Mouse (Mus musculus) limb, embryonic 14.5 days (tissue): Measurements from ENCODE around the gene Padi2. TPM values are rescaled to one million over a fixed set of nuclear protein-coding genes. Genes with fewer than 3 reads are reported as not detected.
A peak's percentile ranks its signal among the peaks of the same experiment; 100 is the strongest.

ENCODE experiments used
- ATAC-seq: fragments of 200-750 bp; cut with Nextera tagmentation; 2 replicates; pipeline ENCODE4 v1.8.0; 2017; ENCODE audit warnings: low read depth, moderate number of reproducible peaks, moderate TSS enrichment; ENCODE audit not compliant: low FRiP score
- DNase-seq: peaks from one replicate; pipeline ENCODE4 v3.0.0-alpha.2; 2015; ENCODE audit warnings: low spot score
- H3K27ac ChIP-seq: fragments of 300-500 bp; sonication (generic); replicated peaks from 2 replicates; pipeline ENCODE4 v1.5.1; 2014; ENCODE audit warnings: low read depth, mild to moderate bottlenecking, low read length, moderate library complexity, mixed read lengths
- H3K27me3 ChIP-seq: fragments of 300-500 bp; sonication (generic); 2 replicates; pipeline ENCODE4 v1.6.1; 2014; ENCODE audit warnings: low read length, mixed read lengths; ENCODE audit not compliant: control insufficient read depth, insufficient read depth
- H3K36me3 ChIP-seq: fragments of 300-500 bp; sonication (generic); 2 replicates; pipeline ENCODE4 v1.6.1; 2014; ENCODE audit warnings: mild to moderate bottlenecking, low read length, moderate library complexity, mixed read lengths; ENCODE audit not compliant: control insufficient read depth, insufficient read depth
- H3K4me1 ChIP-seq: fragments of 300-500 bp; sonication (generic); 2 replicates; pipeline ENCODE4 v1.6.1; 2014; ENCODE audit warnings: antibody characterized with exemption, low read length, mixed read lengths; ENCODE audit not compliant: control insufficient read depth, insufficient read depth
- H3K4me2 ChIP-seq: fragments of 300-500 bp; sonication (generic); replicated peaks from 2 replicates; pipeline ENCODE4 v1.6.1; 2014; ENCODE audit warnings: low read depth, mild to moderate bottlenecking, low read length, moderate library complexity; ENCODE audit not compliant: severe bottlenecking
- H3K4me3 ChIP-seq: fragments of 300-500 bp; sonication (generic); replicated peaks from 2 replicates; pipeline ENCODE4 v1.5.1; 2014; ENCODE audit warnings: low read length
- H3K9ac ChIP-seq: fragments of 300-500 bp; sonication (generic); 2 replicates; pipeline ENCODE4 v1.6.1; 2014; ENCODE audit warnings: mild to moderate bottlenecking, low read depth, low read length, moderate library complexity; ENCODE audit not compliant: severe bottlenecking
- H3K9me3 ChIP-seq: fragments of 300-500 bp; sonication (generic); 2 replicates; pipeline ENCODE4 v1.6.1; 2016; ENCODE audit warnings: low read length; ENCODE audit not compliant: control insufficient read depth
- POLR2A ChIP-seq: fragments of 200-500 bp; IDR thresholded peaks from 2 replicates; pipeline ENCODE4 v1.8.0; 2012; ENCODE audit warnings: inconsistent platforms, mild to moderate bottlenecking, moderate library complexity, borderline replicate concordance; ENCODE audit not compliant: insufficient read depth, insufficient read length; ENCODE audit errors: extremely low read depth
- WGBS: fragments of 180-500 bp; shearing (Covaris S2); extraction: QIAGEN DNeasy Blood & Tissue Kit; methylation state at CpG from one replicate; pipeline ENCODE4 v1.1.7; 2014; 5-methylcytosine and 5-hydroxymethylcytosine counted together
- polyA plus RNA-seq, 2 experiments: library from polyadenylated mRNA; depleted of rRNA in 1 of 2; stranded (reverse) in 1 of 2; unstranded in 1 of 2; fragments of >200 nt; fragmentation: Nextera tagmentation in 1 of 2; extraction: Ambion mirVana in 1 of 2; gene quantifications; 2 replicates each; pipeline versions ENCODE4 v1.2.1 to v1.2.3; 2012 to 2014

Gene Padi2
- polyA plus RNA-seq, 2 experiments = 1.3 to 1.9 TPM

DNA sequence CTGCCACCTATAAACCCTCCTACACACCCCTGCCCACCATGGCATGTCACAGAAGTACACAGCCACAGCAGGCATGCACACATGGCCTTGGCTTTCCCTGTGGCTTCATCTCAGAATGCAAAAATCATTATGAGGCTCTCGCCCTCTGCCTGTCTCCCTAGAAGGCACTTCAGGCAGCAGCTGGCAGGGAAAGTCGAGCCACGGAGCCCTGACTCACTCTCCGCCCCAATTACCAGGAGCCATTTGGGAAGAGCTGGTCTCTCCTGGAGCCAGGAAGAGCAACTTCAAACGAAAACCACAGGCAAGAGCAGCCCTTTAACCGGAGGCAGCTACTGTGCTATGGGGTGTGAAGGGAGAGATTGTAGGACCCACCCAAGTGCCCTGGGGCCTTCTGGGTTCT lies 29.5 kb upstream of the Padi2 start:
- Histone ChIP-seq H3K36me3 (no peaks in the 10 kb centered on the region), H3K4me3 (no peak overlapping the region), H3K4me2 (no peak overlapping the region), H3K9me3 (no peaks in the 10 kb centered on the region; the same call in 1 of the 2 replicates), H3K9ac (no peak overlapping the region), H3K4me1 (no peaks in the 10 kb centered on the region), H3K27me3 (no peaks in the 10 kb centered on the region), H3K27ac (no peak overlapping the region)
- DNase-seq = no peak
- TF ChIP-seq POLR2A = no peak
- 17% methylated on average over 6 of the region's 6 CpGs for WGBS
- no peak for ATAC-seq

GRCm38 (mm10) chr4:140877441-140877840 lies 28.7 kb upstream of the Padi2 start:
- no peak overlapping the region for H3K4me2 ChIP-seq
- no peaks in the 10 kb centered on the region for H3K4me1 ChIP-seq
- H3K9ac ChIP-seq = no peak overlapping the region
- no peak for TF ChIP-seq POLR2A
- ATAC-seq (no peak), DNase-seq (no peak)
- peaks cover 3% of the 10 kb centered on the region; the same call in 1 of the 2 replicates for H3K9me3 ChIP-seq
- H3K27me3 ChIP-seq = no peaks in the 10 kb centered on the region
- no peaks in the 10 kb centered on the region for H3K36me3 ChIP-seq
- no peak overlapping the region for H3K4me3 ChIP-seq
- H3K27ac ChIP-seq = no peak overlapping the region
- WGBS = 72% methylated on average over 9 of the region's 9 CpGs

GRCm38 (mm10) chr4:140878655-140879054 lies 27.5 kb upstream of the Padi2 start:
- no peaks in the 10 kb centered on the region for H3K36me3 ChIP-seq
- no peaks in the 10 kb centered on the region for H3K4me1 ChIP-seq
- ATAC-seq = no peak
- no peak overlapping the region for H3K4me3 ChIP-seq
- TF ChIP-seq POLR2A = no peak
- WGBS = 90% methylated on average over 9 of the region's 9 CpGs
- no peak for DNase-seq
- H3K9ac ChIP-seq = no peak overlapping the region
- H3K27me3 ChIP-seq = no peaks in the 10 kb centered on the region
- no peak overlapping the region for H3K27ac ChIP-seq
- peaks cover 5% of the 10 kb centered on the region; the same call in 1 of the 2 replicates for H3K9me3 ChIP-seq
- H3K4me2 ChIP-seq = no peak overlapping the region

GRCm38 (mm10) chr4:140879116-140879515 lies 27.0 kb upstream of the Padi2 start:
- Histone ChIP-seq H3K4me3 (no peak overlapping the region), H3K36me3 (no peaks in the 10 kb centered on the region), H3K27me3 (no peaks in the 10 kb centered on the region), H3K4me1 (no peaks in the 10 kb centered on the region), H3K4me2 (no peak overlapping the region), H3K9ac (no peak overlapping the region), H3K9me3 (peaks cover 5% of the 10 kb centered on the region; the same call in 1 of the 2 replicates), H3K27ac (no peak overlapping the region)
- DNase-seq = no peak
- no peak for TF ChIP-seq POLR2A
- ATAC-seq = no peak
- 93% methylated on average over 6 of the region's 6 CpGs for WGBS

- TF ChIP-seq POLR2A = no peak
- WGBS = 52% methylated on average over 4 of the region's 4 CpGs
- Histone ChIP-seq H3K4me1 (no peaks in the 10 kb centered on the region), H3K27me3 (no peaks in the 10 kb centered on the region), H3K4me3 (no peak overlapping the region), H3K4me2 (no peak overlapping the region), H3K36me3 (no peaks in the 10 kb centered on the region), H3K9ac (no peak overlapping the region), H3K27ac (no peak overlapping the region), H3K9me3 (0 out of 2 replicates have a peak, but pooled peaks cover 5% of the 10 kb centered on the region)
- peak; percentile 32 for DNase-seq
- no peak for ATAC-seq
Measured at GRCm38 (mm10) chr4:140879739-140880138, 26.4 kb upstream of the Padi2 start.

- no peak overlapping the region for H3K9ac ChIP-seq
- no peaks in the 10 kb centered on the region for H3K36me3 ChIP-seq
- H3K4me1 ChIP-seq = no peaks in the 10 kb centered on the region
- H3K9me3 ChIP-seq = 0 out of 2 replicates have a peak, but pooled peaks cover 5% of the 10 kb centered on the region
- WGBS = 73% methylated on average over 3 of the region's 3 CpGs
- no peak overlapping the region for H3K4me2 ChIP-seq
- DNase-seq (no peak), ATAC-seq (no peak)
- no peaks in the 10 kb centered on the region for H3K27me3 ChIP-seq
- TF ChIP-seq POLR2A = no peak
- no peak overlapping the region for H3K27ac ChIP-seq
- no peak overlapping the region for H3K4me3 ChIP-seq
Measured at GRCm38 (mm10) chr4:140880207-140880606, 25.9 kb upstream of the Padi2 start.
